Comparison of ENCODE assay signal across 8 mouse cellular contexts in the genomic region with DNA sequence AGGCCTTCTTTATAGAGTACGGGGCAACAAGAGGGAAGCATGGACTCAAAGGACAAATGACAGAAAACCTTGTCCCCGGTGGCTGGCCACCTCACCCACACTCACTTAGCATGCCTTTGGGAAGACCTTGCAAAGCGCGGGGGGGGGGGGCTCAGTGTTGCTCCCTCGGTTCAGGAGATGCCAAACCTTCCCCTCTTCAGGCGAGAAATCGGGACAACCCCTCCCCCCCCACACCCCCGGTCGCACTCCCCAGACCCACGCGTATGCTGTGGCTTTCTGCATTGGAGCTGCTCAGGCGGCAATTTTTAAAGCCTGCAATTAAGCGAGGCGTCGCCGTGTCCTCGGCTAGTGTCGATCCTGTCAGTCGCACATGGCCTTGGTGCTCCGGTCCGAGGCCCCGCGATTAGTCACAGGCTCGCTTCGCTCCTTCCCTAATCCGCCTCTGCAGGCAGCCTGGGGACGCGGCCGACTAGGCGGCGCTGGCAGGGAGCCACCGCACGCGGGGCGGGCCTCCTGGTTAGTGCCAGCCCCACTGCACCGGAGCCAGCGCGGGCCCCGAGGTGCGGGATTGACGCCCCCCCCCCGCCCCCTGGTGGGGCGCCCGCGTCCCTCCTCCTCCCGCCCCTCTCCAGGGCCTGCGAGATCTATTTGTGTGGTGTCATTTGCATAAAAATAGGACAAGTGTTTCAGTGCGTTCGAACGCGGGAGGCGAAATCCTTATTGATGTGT.
DNase-seq lines count a peak whose midpoint lies in the region; ATAC-seq and TF ChIP-seq lines count a peak whose summit lies in the region.

No protein-coding gene starts in this region.

- H3K4me2 ChIP-seq in forebrain, embryonic 14.5 days (ENCODE audit: low read length): peak overlapping the region; percentile 79
- peak overlapping the region; percentile 83 for H3K4me2 ChIP-seq in hindbrain, embryonic 13.5 days
- peak overlapping the region; percentile 87 for H3K4me2 ChIP-seq in limb, embryonic 12.5 days
- H3K4me2 ChIP-seq in midbrain, embryonic 12.5 days (replicated peaks): peak overlapping the region; percentile 83

- no peak for TF ChIP-seq CTCF in spleen, adult 2 months (IDR thresholded peaks at IDR 0.05; ENCODE audit: extremely low read depth, insufficient read depth, insufficient read length, insufficient replicate concordance)

- peak overlapping the region; percentile 11 for H3K4me3 ChIP-seq in forebrain, embryonic 14.5 days (ENCODE audit: low read depth, low read length)
- no peak overlapping the region; the same call in 1 of the 2 replicates for H3K4me3 ChIP-seq in hindbrain, embryonic 13.5 days
- H3K4me3 ChIP-seq in limb, embryonic 12.5 days (replicated peaks): peak overlapping the region; percentile 48
- 0 out of 2 replicates have a peak overlapping the region, but pooled peaks have one; percentile 50 for H3K4me3 ChIP-seq in midbrain, embryonic 12.5 days
- peak overlapping the region; percentile 68; the same call in 1 of the 2 replicates for H3K4me3 ChIP-seq in spleen, adult 2 months (ENCODE audit: extremely low read depth, insufficient read depth, insufficient read length)

- peak; percentile 63 for DNase-seq in CD4-positive, CD25-positive, alpha-beta regulatory T cell, adult 2 months (ENCODE audit: low read depth, low spot score)
- peak; percentile 73 for DNase-seq in adrenal gland, adult 8-10 months
- DNase-seq in forebrain, embryonic 14.5 days (ENCODE audit: low spot score): peak; percentile 68
- peak in 1 of 2 experiments; percentile 16 for DNase-seq in spleen, adult 2 months (ENCODE audit: low read depth in 1 of 2, low spot score in 2 of 2)

- H3K36me3 ChIP-seq in forebrain, embryonic 14.5 days (ENCODE audit: control insufficient read depth, insufficient read depth, low read length): no peaks in the 10 kb centered on the region
- H3K36me3 ChIP-seq in hindbrain, embryonic 13.5 days: no peaks in the 10 kb centered on the region
- H3K36me3 ChIP-seq in limb, embryonic 12.5 days: no peaks in the 10 kb centered on the region
- no peaks in the 10 kb centered on the region for H3K36me3 ChIP-seq in midbrain, embryonic 12.5 days
- no peaks in the 10 kb centered on the region for H3K36me3 ChIP-seq in spleen, adult 2 months (ENCODE audit: control insufficient read depth, insufficient read depth, low read length)

- H3K27ac ChIP-seq in forebrain, embryonic 14.5 days (ENCODE audit: low read depth, low read length): peak overlapping the region; percentile 95
- peak overlapping the region; percentile 96 for H3K27ac ChIP-seq in hindbrain, embryonic 13.5 days
- H3K27ac ChIP-seq in limb, embryonic 12.5 days: no peak overlapping the region
- H3K27ac ChIP-seq in midbrain, embryonic 12.5 days (replicated peaks): peak overlapping the region; percentile 94
- H3K27ac ChIP-seq in spleen, adult 2 months (ENCODE audit: insufficient read depth, low read length): peak overlapping the region; percentile 91

- peaks cover 16% of the 10 kb centered on the region for H3K4me1 ChIP-seq in forebrain, embryonic 14.5 days (ENCODE audit: control insufficient read depth, insufficient read depth, low read length)
- peaks cover 59% of the 10 kb centered on the region for H3K4me1 ChIP-seq in hindbrain, embryonic 13.5 days (replicated peaks)
- H3K4me1 ChIP-seq in limb, embryonic 12.5 days (replicated peaks): peaks cover 49% of the 10 kb centered on the region
- H3K4me1 ChIP-seq in midbrain, embryonic 12.5 days: peaks cover 35% of the 10 kb centered on the region
- H3K4me1 ChIP-seq in spleen, adult 2 months (ENCODE audit: control insufficient read depth, insufficient read depth, insufficient read length): peaks cover 19% of the 10 kb centered on the region; the same call in 1 of the 2 replicates

- ATAC-seq in CD4-positive, CD25-positive, alpha-beta regulatory T cell, adult 4 months: no peak
- peak; percentile 38 for ATAC-seq in forebrain, embryonic 14.5 days
- peak; percentile 18; the same call in 1 of the 2 replicates for ATAC-seq in hindbrain, embryonic 13.5 days (ENCODE audit: low FRiP score)
- no peak for ATAC-seq in limb, embryonic 12.5 days (ENCODE audit: insufficient number of reproducible peaks, insufficient read depth, low FRiP score, low TSS enrichment, low read depth)
- peak; percentile 52 for ATAC-seq in midbrain, embryonic 12.5 days (ENCODE audit: low FRiP score, low read depth)

- peaks cover 19% of the 10 kb centered on the region for H3K27me3 ChIP-seq in forebrain, embryonic 14.5 days (replicated peaks; ENCODE audit: control insufficient read depth, insufficient read depth, low read length)
- H3K27me3 ChIP-seq in hindbrain, embryonic 13.5 days: peaks cover 95% of the 10 kb centered on the region
- peaks cover 94% of the 10 kb centered on the region for H3K27me3 ChIP-seq in limb, embryonic 12.5 days
- peaks cover 88% of the 10 kb centered on the region for H3K27me3 ChIP-seq in midbrain, embryonic 12.5 days
- H3K27me3 ChIP-seq in spleen, adult 2 months (ENCODE audit: control insufficient read depth, insufficient read depth, low read length): no peaks in the 10 kb centered on the region; the same call in 1 of the 2 replicates

- H3K9ac ChIP-seq in forebrain, embryonic 14.5 days (ENCODE audit: low read length): peak overlapping the region; percentile 35
- peak overlapping the region; percentile 79; the same call in 1 of the 2 replicates for H3K9ac ChIP-seq in hindbrain, embryonic 13.5 days
- no peak overlapping the region for H3K9ac ChIP-seq in limb, embryonic 12.5 days (replicated peaks)
- H3K9ac ChIP-seq in midbrain, embryonic 12.5 days (replicated peaks): 0 out of 2 replicates have a peak overlapping the region, but pooled peaks have one; percentile 24

- no peaks in the 10 kb centered on the region for H3K9me3 ChIP-seq in forebrain, embryonic 14.5 days (replicated peaks; ENCODE audit: control insufficient read depth, low read length)
- no peaks in the 10 kb centered on the region for H3K9me3 ChIP-seq in hindbrain, embryonic 13.5 days
- no peaks in the 10 kb centered on the region for H3K9me3 ChIP-seq in limb, embryonic 12.5 days
- no peaks in the 10 kb centered on the region for H3K9me3 ChIP-seq in midbrain, embryonic 12.5 days

- no peak for TF ChIP-seq POLR2A in spleen, adult 2 months (IDR thresholded peaks at IDR 0.05; ENCODE audit: low read depth, low read length)

- WGBS in forebrain, embryonic 14.5 days: 8% methylated on average over 46 of the region's 52 CpGs
- WGBS in hindbrain, embryonic 13.5 days: 2% methylated on average over 52 of the region's 52 CpGs
- WGBS in limb, embryonic 12.5 days: 2% methylated on average over 50 of the region's 52 CpGs
- 4% methylated on average over 33 of the region's 52 CpGs for WGBS in midbrain, embryonic 12.5 days
- WGBS in spleen, adult 2 months: 10% methylated on average over 52 of the region's 52 CpGs

Comparison
In these comparisons a context has a peak if more than half of its experiments do, and no peak if none do; other contexts are left out.
1. ATAC-seq: peak in forebrain, embryonic 14.5 days (single experiment), hindbrain, embryonic 13.5 days (single experiment) and midbrain, embryonic 12.5 days (single experiment); none in CD4-positive, CD25-positive, alpha-beta regulatory T cell, adult 4 months (single experiment) and limb, embryonic 12.5 days (single experiment).
2. Peak in every context shown above with its lines, with median percentiles within 50 percentile points of each other: H3K4me2 ChIP-seq.